In genomic region chr5:136169626-136170511, GRCm38 (mm10) we compare ENCODE assay signal across 8 mouse cellular contexts. TPM values are rescaled to one million over a fixed set of nuclear protein-coding genes. Genes with fewer than 3 reads are reported as not detected.
A peak's percentile ranks its signal among the peaks of the same experiment; 100 is the strongest.
DNase-seq lines count a peak whose midpoint lies in the region; ATAC-seq and TF ChIP-seq lines count a peak whose summit lies in the region.

No protein-coding gene starts in this region.

- TF ChIP-seq POLR2A in brain, embryonic 14.5 days (IDR thresholded peaks at IDR 0.05; ENCODE audit: borderline replicate concordance, extremely low read depth, insufficient read depth, insufficient read length, poor library complexity, severe bottlenecking), result no peak

- peak overlapping the region; percentile 55 for H3K4me3 ChIP-seq in forebrain, embryonic 14.5 days (ENCODE audit: low read depth, low read length)
- H3K4me3 ChIP-seq in intestine, embryonic 14.5 days (ENCODE audit: low read depth, low read length), result peak overlapping the region; percentile 43
- H3K4me3 ChIP-seq in midbrain, postnatal 0 days (ENCODE audit: low read depth, low read length), result peak overlapping the region; percentile 55

- 12% methylated on average over 15 of the region's 15 CpGs for WGBS in forebrain, embryonic 14.5 days
- WGBS in intestine, embryonic 14.5 days, result 12% methylated on average over 15 of the region's 15 CpGs
- 9% methylated on average over 15 of the region's 15 CpGs for WGBS in midbrain, postnatal 0 days

- H3K9me3 ChIP-seq in forebrain, embryonic 14.5 days (replicated peaks; ENCODE audit: control insufficient read depth, low read length), result no peaks in the 10 kb centered on the region
- no peaks in the 10 kb centered on the region; the same call in 1 of the 2 replicates for H3K9me3 ChIP-seq in intestine, embryonic 14.5 days (ENCODE audit: control insufficient read depth, low read length)
- H3K9me3 ChIP-seq in midbrain, postnatal 0 days (ENCODE audit: low read length), result no peaks in the 10 kb centered on the region

- peak; percentile 35 for ATAC-seq in forebrain, embryonic 14.5 days
- peak; percentile 33; the same call in 1 of the 2 replicates for ATAC-seq in intestine, embryonic 14.5 days (replicated peaks; ENCODE audit: low FRiP score, low TSS enrichment, low read depth)
- ATAC-seq in midbrain, postnatal 0 days (ENCODE audit: low FRiP score), result peak; percentile 28

- H3K27me3 ChIP-seq in forebrain, embryonic 14.5 days (replicated peaks; ENCODE audit: control insufficient read depth, insufficient read depth, low read length), result no peaks in the 10 kb centered on the region
- H3K27me3 ChIP-seq in intestine, embryonic 14.5 days (replicated peaks; ENCODE audit: control insufficient read depth, insufficient read depth, low read length), result no peaks in the 10 kb centered on the region
- no peaks in the 10 kb centered on the region for H3K27me3 ChIP-seq in midbrain, postnatal 0 days (ENCODE audit: insufficient read depth, low read length)

- H3K9ac ChIP-seq in forebrain, embryonic 14.5 days (ENCODE audit: low read length), result peak overlapping the region; percentile 75
- H3K9ac ChIP-seq in intestine, embryonic 14.5 days (ENCODE audit: low read length), result peak overlapping the region; percentile 11
- H3K9ac ChIP-seq in midbrain, postnatal 0 days (replicated peaks; ENCODE audit: low read length, poor library complexity, severe bottlenecking), result peak overlapping the region; percentile 74

- TF ChIP-seq CTCF in brain, embryonic 14.5 days (IDR thresholded peaks at IDR 0.05; ENCODE audit: borderline replicate concordance, extremely low read depth, insufficient read depth, insufficient read length), result no peak
- TF ChIP-seq CTCF in midbrain, postnatal 0 days (IDR thresholded peaks at IDR 0.05), result no peak

- peak overlapping the region; percentile 27; the same call in 1 of the 2 replicates for H3K27ac ChIP-seq in forebrain, embryonic 14.5 days (ENCODE audit: low read depth, low read length)
- H3K27ac ChIP-seq in intestine, embryonic 14.5 days (ENCODE audit: low read depth), result no peak overlapping the region
- H3K27ac ChIP-seq in midbrain, postnatal 0 days (ENCODE audit: low read depth, low read length), result peak overlapping the region; percentile 84

- H3K36me3 ChIP-seq in forebrain, embryonic 14.5 days (ENCODE audit: control insufficient read depth, insufficient read depth, low read length), result 0 out of 2 replicates have a peak, but pooled peaks cover 2% of the 10 kb centered on the region
- H3K36me3 ChIP-seq in intestine, embryonic 14.5 days (ENCODE audit: control insufficient read depth, insufficient read depth, low read length), result no peaks in the 10 kb centered on the region
- H3K36me3 ChIP-seq in midbrain, postnatal 0 days (ENCODE audit: insufficient read depth, low read length), result peaks cover 9% of the 10 kb centered on the region

- peak; percentile 54 for DNase-seq in layer of hippocampus, adult 11-12 months (ENCODE audit: low spot score)
- no peak for DNase-seq in layer of hippocampus, postnatal 36 days
- peak; percentile 51 for DNase-seq in brain, embryonic 14.5 days (ENCODE audit: low read depth)
- DNase-seq in forebrain, embryonic 14.5 days (ENCODE audit: low spot score), result peak; percentile 21
- DNase-seq in intestine, embryonic 14.5 days (ENCODE audit: low spot score), result peak; percentile 76
- DNase-seq in liver, result peak; percentile 24
- DNase-seq in midbrain, postnatal 0 days (ENCODE audit: low spot score), result peak; percentile 48
- DNase-seq in telencephalon, adult 2 months (ENCODE audit: low read depth, low spot score), result peak; percentile 34

- H3K4me1 ChIP-seq in forebrain, embryonic 14.5 days (ENCODE audit: control insufficient read depth, insufficient read depth, low read length), result peaks cover 10% of the 10 kb centered on the region
- peaks cover 10% of the 10 kb centered on the region for H3K4me1 ChIP-seq in intestine, embryonic 14.5 days (replicated peaks; ENCODE audit: control insufficient read depth, insufficient read depth, low read length)
- H3K4me1 ChIP-seq in midbrain, postnatal 0 days (ENCODE audit: insufficient read depth, low read length), result peaks cover 5% of the 10 kb centered on the region; the same call in 1 of the 2 replicates

- peak overlapping the region; percentile 88 for H3K4me2 ChIP-seq in forebrain, embryonic 14.5 days (ENCODE audit: low read length)
- H3K4me2 ChIP-seq in intestine, embryonic 14.5 days (ENCODE audit: low read length), result peak overlapping the region; percentile 74
- peak overlapping the region; percentile 81 for H3K4me2 ChIP-seq in midbrain, postnatal 0 days (ENCODE audit: low read depth, low read length, poor library complexity, severe bottlenecking)

RNA-seq across cellular contexts. Expression of gene Orai2, which starts 0.6 kb away (rescaled TPM):
- 100 to 1,000 TPM; 144 to 145 TPM for total RNA-seq in layer of hippocampus, postnatal 36 days (2021)
- polyA plus RNA-seq in brain, embryonic 14.5 days (2012; rRNA removed), result 52.2 and 58.5 TPM in 2 replicates
- polyA plus RNA-seq in forebrain, embryonic 14.5 days (2014; fragmentation: Nextera tagmentation; extraction: Ambion mirVana), result 21.7 and 29.7 TPM in 2 replicates
- 6.2 and 7.1 TPM in 2 replicates for polyA plus RNA-seq in intestine, embryonic 14.5 days (2014; fragmentation: Nextera tagmentation; extraction: Ambion mirVana)
- total RNA-seq in midbrain, postnatal 0 days (2014; rRNA removed), result 108 and 136 TPM in 2 replicates
- polyA plus RNA-seq in midbrain, postnatal 0 days (2015; fragmentation: Nextera tagmentation; extraction: Ambion mirVana), result 68.8 and 70.8 TPM in 2 replicates

RNA-seq across cellular contexts. Expression of gene Prkrip1, which starts 28.9 kb away (rescaled TPM):
- total RNA-seq in layer of hippocampus, postnatal 36 days (2021), result 10 to 100 TPM; 35.2 to 41.4 TPM
- polyA plus RNA-seq in brain, embryonic 14.5 days (2012; rRNA removed), result 36.3 and 37.2 TPM in 2 replicates
- polyA plus RNA-seq in forebrain, embryonic 14.5 days (2014; fragmentation: Nextera tagmentation; extraction: Ambion mirVana), result 66.2 and 69.4 TPM in 2 replicates
- 42.0 and 53.1 TPM in 2 replicates for polyA plus RNA-seq in intestine, embryonic 14.5 days (2014; fragmentation: Nextera tagmentation; extraction: Ambion mirVana)
- 7.9 and 24.0 TPM in 2 replicates for total RNA-seq in midbrain, postnatal 0 days (2014; rRNA removed)
- polyA plus RNA-seq in midbrain, postnatal 0 days (2015; fragmentation: Nextera tagmentation; extraction: Ambion mirVana), result 64.9 and 68.9 TPM in 2 replicates

RNA-seq across cellular contexts. Expression of gene Alkbh4, which starts 33.9 kb away (rescaled TPM):
- total RNA-seq in layer of hippocampus, postnatal 36 days (2021), result 10 to 100 TPM in 1 of 2 experiments, 1 to 10 TPM in 1; 9.8 to 10.2 TPM
- polyA plus RNA-seq in brain, embryonic 14.5 days (2012; rRNA removed), result 17.5 and 21.8 TPM in 2 replicates
- 13.0 and 14.6 TPM in 2 replicates for polyA plus RNA-seq in forebrain, embryonic 14.5 days (2014; fragmentation: Nextera tagmentation; extraction: Ambion mirVana)
- polyA plus RNA-seq in intestine, embryonic 14.5 days (2014; fragmentation: Nextera tagmentation; extraction: Ambion mirVana), result 13.4 and 16.4 TPM in 2 replicates
- total RNA-seq in midbrain, postnatal 0 days (2014; rRNA removed), result 16.7 and 21.2 TPM in 2 replicates
- polyA plus RNA-seq in midbrain, postnatal 0 days (2015; fragmentation: Nextera tagmentation; extraction: Ambion mirVana), result 15.0 and 17.6 TPM in 2 replicates

RNA-seq across cellular contexts. Expression of gene Lrwd1, which starts 34.0 kb away (rescaled TPM):
- 10 to 100 TPM; 14.5 to 17.3 TPM for total RNA-seq in layer of hippocampus, postnatal 36 days (2021)
- 45.7 and 69.0 TPM in 2 replicates for polyA plus RNA-seq in brain, embryonic 14.5 days (2012; rRNA removed)
- 33.2 and 35.8 TPM in 2 replicates for polyA plus RNA-seq in forebrain, embryonic 14.5 days (2014; fragmentation: Nextera tagmentation; extraction: Ambion mirVana)
- 30.6 and 33.7 TPM in 2 replicates for polyA plus RNA-seq in intestine, embryonic 14.5 days (2014; fragmentation: Nextera tagmentation; extraction: Ambion mirVana)
- total RNA-seq in midbrain, postnatal 0 days (2014; rRNA removed), result 25.4 and 33.2 TPM in 2 replicates
- polyA plus RNA-seq in midbrain, postnatal 0 days (2015; fragmentation: Nextera tagmentation; extraction: Ambion mirVana), result 16.3 and 16.5 TPM in 2 replicates

RNA-seq across cellular contexts. Expression of gene Polr2j, which starts 53.4 kb away (rescaled TPM):
- total RNA-seq in layer of hippocampus, postnatal 36 days (2021), result 10 to 100 TPM; 64.0 to 75.6 TPM
- polyA plus RNA-seq in brain, embryonic 14.5 days (2012; rRNA removed), result 144 and 199 TPM in 2 replicates
- 255 and 310 TPM in 2 replicates for polyA plus RNA-seq in forebrain, embryonic 14.5 days (2014; fragmentation: Nextera tagmentation; extraction: Ambion mirVana)
- 269 and 270 TPM in 2 replicates for polyA plus RNA-seq in intestine, embryonic 14.5 days (2014; fragmentation: Nextera tagmentation; extraction: Ambion mirVana)
- 129 and 142 TPM in 2 replicates for total RNA-seq in midbrain, postnatal 0 days (2014; rRNA removed)
- polyA plus RNA-seq in midbrain, postnatal 0 days (2015; fragmentation: Nextera tagmentation; extraction: Ambion mirVana), result 230 and 237 TPM in 2 replicates

Comparison
In these comparisons a context has a peak if more than half of its experiments do, and no peak if none do; other contexts are left out.
1. DNase-seq: peak in layer of hippocampus, adult 11-12 months (single experiment), brain, embryonic 14.5 days (single experiment), forebrain, embryonic 14.5 days (single experiment), intestine, embryonic 14.5 days (single experiment), liver (single experiment), midbrain, postnatal 0 days (single experiment) and telencephalon, adult 2 months (single experiment); none in layer of hippocampus, postnatal 36 days (0 of 2).
2. H3K9ac ChIP-seq: peak in every context shown above with its lines; median percentile 75 in forebrain, embryonic 14.5 days; 74 in midbrain, postnatal 0 days; 11 in intestine, embryonic 14.5 days.
3. Peak in every context shown above with its lines, with median percentiles within 50 percentile points of each other: ATAC-seq, H3K4me2 ChIP-seq and H3K4me3 ChIP-seq.